Mouse (Mus musculus) stomach, postnatal 0 days (tissue): ENCODE measurements around the gene Fli1. TPM values are rescaled to one million over a fixed set of nuclear protein-coding genes. Genes with fewer than 3 reads are reported as not detected.
A peak's percentile ranks its signal among the peaks of the same experiment; 100 is the strongest.

Experiments
- ATAC-seq: fragments of 200-750 bp; cut with Nextera tagmentation; 2 replicates; pipeline ENCODE4 v1.8.0; 2017; ENCODE audit not compliant: low FRiP score, low TSS enrichment
- DNase-seq: peaks from one replicate; pipeline ENCODE4 v3.0.0-alpha.2; 2016; ENCODE audit warnings: low spot score
- H3K27ac ChIP-seq: fragments of 300-500 bp; sonication (generic); replicated peaks from 2 replicates; pipeline ENCODE4 v1.5.1; 2014; ENCODE audit warnings: mild to moderate bottlenecking, control low read depth
- H3K27me3 ChIP-seq: fragments of 300-500 bp; sonication (generic); 2 replicates; pipeline ENCODE4 v1.6.1; 2014; ENCODE audit warnings: low read length; ENCODE audit not compliant: control insufficient read depth, insufficient read depth
- H3K36me3 ChIP-seq: fragments of 300-500 bp; sonication (generic); 2 replicates; pipeline ENCODE4 v1.6.1; 2014; ENCODE audit warnings: low read length, mixed read lengths; ENCODE audit not compliant: control insufficient read depth, insufficient read depth
- H3K4me1 ChIP-seq: fragments of 300-500 bp; sonication (generic); replicated peaks from 2 replicates; pipeline ENCODE4 v1.6.1; 2014; ENCODE audit warnings: antibody characterized with exemption; ENCODE audit not compliant: control insufficient read depth, insufficient read depth
- H3K4me2 ChIP-seq: fragments of 300-500 bp; sonication (generic); replicated peaks from 2 replicates; pipeline ENCODE4 v1.6.1; 2014; ENCODE audit warnings: low read depth, mild to moderate bottlenecking, control low read depth, moderate library complexity
- H3K4me3 ChIP-seq: fragments of 300-500 bp; sonication (generic); 2 replicates; pipeline ENCODE4 v1.5.1; 2014; ENCODE audit warnings: low read depth, low read length, control low read depth
- H3K9ac ChIP-seq: fragments of 300-500 bp; sonication (generic); 2 replicates; pipeline ENCODE4 v1.6.1; 2014; ENCODE audit warnings: mild to moderate bottlenecking, low read length, control low read depth, mixed read lengths
- H3K9me3 ChIP-seq: fragments of 300-500 bp; sonication (generic); 2 replicates; pipeline ENCODE4 v1.6.1; 2016; ENCODE audit warnings: low read length; ENCODE audit not compliant: control insufficient read depth
- CTCF ChIP-seq: IDR thresholded peaks from 2 replicates; pipeline ENCODE4 v1.5.1; 2016; ENCODE audit warnings: antibody characterized with exemption, low read depth, mild to moderate bottlenecking, moderate library complexity
- EP300 ChIP-seq: optimal IDR thresholded peaks from 2 replicates; pipeline ENCODE3; 2016; ENCODE audit warnings: antibody characterized with exemption
- WGBS: fragments of 180-500 bp; shearing (Covaris S2); extraction: QIAGEN DNeasy Blood & Tissue Kit; methylation state at CpG from one replicate; pipeline ENCODE4 v1.1.7; 2014; 5-methylcytosine and 5-hydroxymethylcytosine counted together
- polyA plus RNA-seq: library from polyadenylated mRNA; unstranded; fragments of >200 nt; fragmentation: Nextera tagmentation; extraction: Ambion mirVana; gene quantifications from 2 replicates; pipeline ENCODE4 v1.2.1, GENCODE M21; 2015

Fli1 gene
- polyA plus RNA-seq, 1 experiment from 2014 or later: 4.9 TPM

DNA sequence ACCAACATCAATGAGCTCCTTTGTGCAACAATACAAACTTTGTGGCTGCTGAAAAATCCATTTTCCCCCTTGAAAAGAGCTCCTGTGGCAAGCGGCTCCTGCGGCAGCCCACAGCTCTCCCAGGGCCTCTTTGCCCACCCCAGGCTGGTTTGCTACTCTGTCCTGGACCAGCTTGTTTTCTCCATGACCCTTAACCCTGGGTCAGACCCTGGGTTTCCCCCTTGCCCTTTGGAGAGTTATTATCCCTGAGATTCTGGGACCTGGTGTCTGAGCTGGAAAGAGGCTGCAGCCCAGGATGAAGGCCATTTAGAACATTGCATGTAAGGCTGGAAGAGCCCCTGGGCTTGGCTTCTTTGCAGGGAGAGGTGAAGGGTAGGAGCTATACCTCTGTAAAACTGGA lies 4.1 kb upstream of the Fli1 start:
- 63% methylated on average over 2 of the region's 2 CpGs for WGBS
- H3K4me1 ChIP-seq: peaks cover 6% of the 10 kb centered on the region; the same call in 1 of the 2 replicates

DNA sequence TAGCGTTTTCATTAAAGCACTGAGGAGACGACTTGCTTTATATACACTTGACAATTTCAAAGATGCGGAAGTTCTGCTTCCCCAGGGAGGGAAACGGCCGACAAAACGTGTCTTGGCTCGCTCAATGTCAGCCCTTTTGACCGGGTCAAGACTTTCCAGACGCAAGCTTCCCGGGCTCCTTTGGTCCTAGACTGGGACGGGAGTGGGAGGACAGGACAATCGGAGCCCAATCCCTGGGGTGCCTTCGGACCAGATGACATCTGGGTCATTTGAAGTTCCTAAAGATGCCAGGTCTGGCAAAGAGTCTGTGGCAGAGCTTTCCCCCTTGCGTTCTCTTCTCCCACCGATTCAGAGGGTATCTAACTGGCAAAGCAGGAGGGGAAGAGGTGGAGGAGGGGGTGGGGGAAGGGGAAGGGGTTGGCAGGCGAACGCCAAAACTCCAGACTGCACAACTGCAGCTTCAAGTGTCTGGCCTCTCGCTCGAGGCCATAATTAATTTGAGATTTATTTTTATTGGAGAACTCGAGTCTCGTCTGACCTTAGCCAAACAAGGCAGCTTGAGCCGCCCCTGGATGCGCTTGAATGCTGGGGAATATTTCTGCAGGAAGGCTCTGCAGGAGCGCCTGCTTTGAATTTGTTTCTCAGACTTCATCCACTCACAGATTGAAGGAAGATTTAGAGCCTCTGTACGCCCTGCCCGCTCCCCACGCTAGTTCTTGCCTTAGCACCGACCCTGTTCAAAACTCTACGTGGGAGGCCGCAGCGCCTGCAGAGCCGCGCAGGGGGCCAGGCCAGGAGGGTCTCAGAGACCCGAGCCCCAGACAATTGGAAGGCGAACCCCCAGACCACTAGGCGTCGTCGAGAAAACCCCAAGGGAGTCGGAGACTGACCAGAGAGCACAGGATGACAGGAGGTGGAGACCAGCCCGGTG lies 2.3 kb upstream of the Fli1 start:
- no peaks in the 10 kb centered on the region for H3K36me3 ChIP-seq
- H3K9ac ChIP-seq: no peak overlapping the region
- H3K4me3 ChIP-seq: no peak overlapping the region

More for the DNA sequence above, 4.1 kb upstream of the Fli1 start:
- no peak overlapping the region for H3K4me3 ChIP-seq
- ATAC-seq: no peak
- no peak for DNase-seq
- H3K4me2 ChIP-seq: no peak overlapping the region
- TF ChIP-seq EP300 (no peak), CTCF (no peak)
- peaks cover 5% of the 10 kb centered on the region; the same call in 1 of the 2 replicates for H3K27me3 ChIP-seq
- no peak overlapping the region for H3K27ac ChIP-seq
- H3K9ac ChIP-seq: no peak overlapping the region
- H3K9me3 ChIP-seq: no peaks in the 10 kb centered on the region
- H3K36me3 ChIP-seq: no peaks in the 10 kb centered on the region

DNA sequence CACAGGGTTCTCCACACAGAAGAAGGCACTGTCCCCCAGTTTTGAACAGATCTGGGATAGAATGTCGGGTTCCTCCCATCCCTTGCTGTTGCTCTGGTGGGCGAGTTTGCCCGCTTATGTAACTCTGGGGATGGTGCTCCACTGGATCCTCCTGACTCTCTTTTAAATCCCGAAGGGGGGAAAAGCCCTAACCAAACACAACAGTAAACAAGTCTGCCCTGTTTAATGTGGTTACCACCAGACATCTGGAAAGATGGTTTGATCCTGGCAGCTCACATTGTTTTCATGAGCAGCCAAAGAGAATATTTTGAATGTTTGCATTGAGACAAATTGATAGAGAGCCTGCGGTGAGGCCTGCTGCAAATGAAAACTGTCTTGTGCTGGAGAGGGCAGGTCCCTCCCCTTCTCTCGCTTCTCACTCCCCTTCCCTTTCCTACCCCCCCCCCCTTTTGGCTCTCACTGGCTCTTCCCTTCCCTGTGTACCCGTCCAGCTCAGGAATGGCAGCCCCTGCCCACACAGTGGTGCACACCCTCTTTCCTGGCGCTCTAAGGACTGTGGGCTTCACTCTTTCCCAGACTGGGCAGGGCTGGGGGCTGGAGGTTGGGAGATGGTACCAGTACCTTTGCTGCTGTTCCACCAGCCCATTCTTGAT lies 1.4 kb upstream of the Fli1 start:
- no peak for DNase-seq
- no peaks in the 10 kb centered on the region for H3K9me3 ChIP-seq
- TF ChIP-seq EP300 (no peak), CTCF (no peak)
- H3K4me1 ChIP-seq: peaks cover 2% of the 10 kb centered on the region; the same call in 1 of the 2 replicates
- no peak overlapping the region for H3K4me2 ChIP-seq
- 45% methylated on average over 8 of the region's 8 CpGs for WGBS
- H3K9ac ChIP-seq: no peak overlapping the region
- no peak overlapping the region for H3K27ac ChIP-seq
- H3K27me3 ChIP-seq: peaks cover 5% of the 10 kb centered on the region; the same call in 1 of the 2 replicates
- no peaks in the 10 kb centered on the region for H3K36me3 ChIP-seq
- no peak overlapping the region for H3K4me3 ChIP-seq
- no peak for ATAC-seq

More for the DNA sequence above, 2.3 kb upstream of the Fli1 start:
- no peak for DNase-seq
- Histone ChIP-seq H3K27me3 (peaks cover 5% of the 10 kb centered on the region; the same call in 1 of the 2 replicates), H3K4me2 (peak overlapping the region; percentile 37), H3K4me1 (peaks cover 2% of the 10 kb centered on the region; the same call in 1 of the 2 replicates), H3K9me3 (no peaks in the 10 kb centered on the region), H3K27ac (no peak overlapping the region)
- no peak for ATAC-seq
- WGBS: 12% methylated on average over 40 of the region's 40 CpGs
- TF ChIP-seq EP300: no peak
- no peak for TF ChIP-seq CTCF

DNA sequence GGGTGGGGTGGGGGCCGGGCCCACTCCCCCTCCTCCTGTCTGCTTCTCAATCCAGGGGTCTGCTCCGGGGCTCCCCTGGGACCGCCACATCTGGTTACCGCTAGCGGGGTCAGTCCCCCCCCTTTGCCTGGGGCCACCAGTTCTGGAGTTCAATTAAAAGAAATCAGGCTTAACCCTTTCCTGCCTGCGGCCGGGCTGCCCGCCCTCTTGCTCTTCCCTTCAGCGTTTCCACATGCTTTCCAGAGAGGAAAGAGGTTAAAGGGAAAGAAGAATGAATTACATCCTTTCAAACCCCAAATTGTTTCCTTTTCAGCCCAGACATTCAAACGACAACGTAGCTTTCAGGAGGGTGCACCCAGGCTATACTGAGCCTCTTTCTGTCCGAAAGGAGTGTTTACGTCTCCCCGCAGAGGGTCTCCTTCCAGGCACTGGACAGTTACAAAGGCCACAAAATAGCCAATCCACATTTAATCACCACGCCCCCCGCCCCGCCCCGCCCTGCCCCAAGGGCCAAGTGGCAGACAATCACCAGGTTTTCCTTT lies 450 bp upstream of the Fli1 start:
- DNase-seq (no peak), ATAC-seq (no peak)
- H3K4me3 ChIP-seq: peak overlapping the region; percentile 37
- H3K9me3 ChIP-seq: no peaks in the 10 kb centered on the region
- peak overlapping the region; percentile 20; the same call in 1 of the 2 replicates for H3K27ac ChIP-seq
- 11% methylated on average over 18 of the region's 18 CpGs for WGBS
- H3K4me1 ChIP-seq: peaks cover 2% of the 10 kb centered on the region; the same call in 1 of the 2 replicates
- H3K9ac ChIP-seq: peak overlapping the region; percentile 35
- peak overlapping the region; percentile 88 for H3K4me2 ChIP-seq
- H3K27me3 ChIP-seq: peaks cover 5% of the 10 kb centered on the region; the same call in 1 of the 2 replicates
- TF ChIP-seq EP300: no peak
- TF ChIP-seq CTCF: no peak
- H3K36me3 ChIP-seq: no peaks in the 10 kb centered on the region

DNA sequence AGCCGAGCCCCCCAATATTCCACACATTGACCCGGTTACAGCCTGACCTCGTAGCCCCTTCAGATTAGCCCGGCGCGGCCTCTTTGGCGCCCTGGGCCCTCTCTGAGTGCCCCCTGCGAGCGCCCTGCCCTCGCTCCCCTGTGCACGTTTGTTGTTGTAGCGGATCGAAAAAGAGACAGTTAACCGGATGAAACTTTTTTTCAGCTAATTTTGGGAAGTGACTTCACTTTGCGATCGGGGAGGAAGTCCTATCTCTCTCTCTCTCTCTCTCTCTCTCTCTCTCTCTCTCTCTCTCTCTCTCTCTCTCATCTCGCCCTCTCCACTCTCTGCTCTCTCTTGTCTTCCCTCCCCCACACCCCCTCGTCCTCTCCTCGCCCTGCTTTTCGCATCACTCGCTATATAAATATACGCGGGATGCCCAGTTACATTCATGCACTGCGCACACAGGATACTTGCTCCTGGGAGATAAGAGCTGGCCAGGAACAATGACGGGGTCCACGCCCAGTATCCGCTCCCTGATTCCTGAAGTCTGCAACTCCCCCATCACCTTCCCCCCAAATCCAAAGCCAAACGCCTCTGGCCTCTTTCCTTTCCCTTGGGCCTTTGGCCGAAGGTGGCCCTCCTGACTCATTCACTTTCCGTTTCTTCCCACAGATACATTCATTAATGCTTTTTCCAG lies 1.3 kb downstream of the Fli1 start:
- TF ChIP-seq CTCF: no peak
- TF ChIP-seq EP300: no peak
- H3K27me3 ChIP-seq: peaks cover 5% of the 10 kb centered on the region; the same call in 1 of the 2 replicates
- H3K9ac ChIP-seq: peak overlapping the region; percentile 75
- H3K9me3 ChIP-seq: no peaks in the 10 kb centered on the region
- H3K36me3 ChIP-seq: no peaks in the 10 kb centered on the region
- no peak; the same call in 1 of the 2 replicates for ATAC-seq
- H3K4me3 ChIP-seq: peak overlapping the region; percentile 66
- H3K27ac ChIP-seq: peak overlapping the region; percentile 79
- DNase-seq: no peak
- under 1% methylated on average over 29 of the region's 30 CpGs for WGBS
- H3K4me2 ChIP-seq: peak overlapping the region; percentile 88
- H3K4me1 ChIP-seq: peaks cover 2% of the 10 kb centered on the region; the same call in 1 of the 2 replicates
